Mouse (Mus musculus) embryo, embryonic 11.5 days (tissue): ENCODE results near the gene Auts2.

Experiments
- DNase-seq: peaks from one replicate; pipeline ENCODE4 v3.0.0-alpha.2; 2012; ENCODE audit warnings: low read depth, low spot score

Gene Auts2

DNA sequence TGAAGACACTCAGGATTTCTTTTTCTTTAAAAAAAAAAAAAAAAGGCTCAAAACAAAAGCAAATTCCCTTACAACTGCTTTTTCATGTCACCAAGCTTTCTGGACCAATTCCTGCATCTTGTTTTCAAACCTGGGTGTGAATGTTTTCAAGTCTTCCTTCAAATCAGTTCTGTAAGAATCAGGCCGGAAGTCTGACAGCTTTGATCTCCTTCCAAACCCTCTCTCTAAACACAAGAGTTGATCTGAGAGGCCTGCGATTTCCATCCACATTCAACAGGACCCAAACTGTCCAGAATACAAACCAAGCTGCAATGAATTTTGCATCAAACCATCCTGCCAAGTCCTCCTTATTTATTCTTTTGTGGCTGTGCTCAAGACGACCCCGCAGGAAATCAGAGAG is 737.9 kb downstream of the Auts2 start:
- no peak for DNase-seq

DNA sequence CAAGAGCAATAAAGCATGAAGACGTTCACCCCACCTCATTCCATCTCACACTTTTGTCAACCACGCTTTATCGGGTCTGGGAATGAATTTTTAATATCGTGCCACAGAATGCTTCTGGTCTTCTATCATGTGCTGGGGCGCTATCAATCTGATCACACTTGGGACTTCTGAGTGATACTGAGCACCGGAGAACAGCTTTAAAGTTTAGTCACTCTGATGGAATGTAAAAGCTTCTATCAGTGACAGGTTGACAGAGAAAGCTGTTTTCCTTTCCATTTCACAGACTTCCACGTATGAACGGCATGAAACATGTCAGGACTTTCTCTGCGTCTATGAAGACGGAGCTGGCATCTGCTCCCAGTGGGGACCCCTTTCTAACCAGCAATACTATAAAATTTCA is 739.5 kb downstream of the Auts2 start:
- no peak for DNase-seq

GRCm38 (mm10) chr5:131802340-131803036 is 740.7 kb downstream of the Auts2 start:
- DNase-seq = no peak

DNA sequence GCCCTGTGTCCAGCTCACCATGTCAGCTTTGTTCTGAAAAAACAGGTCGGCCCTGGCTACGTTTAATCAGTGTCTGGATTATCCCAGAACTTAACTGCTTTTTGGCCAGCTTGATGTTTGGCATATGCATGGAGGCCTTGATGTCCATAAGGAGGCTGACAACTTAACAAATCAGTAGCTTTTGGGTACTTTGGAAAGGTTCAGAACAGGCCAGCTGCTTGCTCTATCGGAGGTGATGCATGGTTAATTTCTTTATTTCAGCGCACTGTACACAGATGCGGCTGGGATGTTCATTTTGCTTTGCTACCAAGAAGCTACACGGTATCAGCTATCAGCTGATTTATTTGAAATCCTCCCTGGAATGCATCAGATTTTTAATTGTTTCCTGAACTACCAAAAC is 741.2 kb downstream of the Auts2 start:
- no peak for DNase-seq

DNA sequence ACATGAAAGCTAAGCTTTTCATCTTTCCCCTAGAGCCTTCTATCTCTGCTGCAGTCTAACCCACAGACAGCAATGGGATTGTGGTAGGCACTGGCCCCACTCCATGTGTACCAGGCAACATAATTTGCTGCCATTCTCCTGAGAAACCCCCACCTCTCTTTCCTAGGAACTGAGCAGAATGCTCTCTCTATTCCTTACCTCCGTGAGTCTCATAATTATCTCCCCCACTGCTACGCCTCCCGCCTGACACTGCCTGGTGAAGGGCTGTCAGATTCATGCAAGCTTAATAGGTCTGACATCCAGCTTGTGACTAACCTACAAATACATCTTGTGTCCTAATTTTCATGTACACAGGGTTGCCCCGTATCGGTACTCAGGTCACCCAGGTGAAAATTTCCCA is 744.8 kb downstream of the Auts2 start:
- no peak for DNase-seq

DNA sequence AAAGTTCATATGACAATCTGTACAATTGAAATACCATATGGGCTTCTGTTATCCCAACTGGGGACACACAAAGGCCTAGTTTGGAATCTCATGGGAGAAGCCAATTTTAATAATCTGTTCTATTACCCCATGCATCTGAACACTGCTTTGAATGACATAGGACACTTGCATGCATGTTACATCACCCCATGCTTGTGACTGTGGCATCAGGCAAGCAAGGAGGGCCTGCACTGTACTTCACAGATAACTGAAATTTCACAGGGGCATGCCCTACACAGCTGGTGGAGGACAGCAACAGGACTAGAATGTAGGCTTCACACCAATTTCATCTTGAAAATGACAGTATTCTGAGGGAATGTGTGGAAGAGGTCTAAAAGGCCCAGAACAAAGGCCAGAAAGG is 746.1 kb downstream of the Auts2 start:
- no peak for DNase-seq

GRCm38 (mm10) chr5:131794411-131795133 is 748.6 kb downstream of the Auts2 start:
- no peak for DNase-seq

DNA sequence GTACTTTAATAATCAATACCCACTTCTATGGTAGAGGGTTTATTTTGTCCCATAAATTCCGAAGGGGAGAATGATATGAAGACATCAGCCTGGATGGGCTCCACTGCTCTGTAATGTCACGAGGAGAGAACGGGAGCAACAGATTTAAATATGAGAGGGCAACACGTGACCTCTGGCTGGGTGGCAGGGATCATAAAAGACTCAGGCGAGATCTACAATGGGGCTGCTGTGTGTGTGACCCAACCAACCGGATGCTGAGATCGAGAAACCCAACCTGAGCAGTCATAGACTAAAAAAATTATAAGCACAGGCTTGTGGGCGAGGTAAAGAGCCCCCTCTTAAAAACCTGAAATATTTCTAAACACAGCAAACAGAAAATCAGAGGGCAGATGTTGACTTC is 753.5 kb downstream of the Auts2 start:
- DNase-seq = no peak

DNA sequence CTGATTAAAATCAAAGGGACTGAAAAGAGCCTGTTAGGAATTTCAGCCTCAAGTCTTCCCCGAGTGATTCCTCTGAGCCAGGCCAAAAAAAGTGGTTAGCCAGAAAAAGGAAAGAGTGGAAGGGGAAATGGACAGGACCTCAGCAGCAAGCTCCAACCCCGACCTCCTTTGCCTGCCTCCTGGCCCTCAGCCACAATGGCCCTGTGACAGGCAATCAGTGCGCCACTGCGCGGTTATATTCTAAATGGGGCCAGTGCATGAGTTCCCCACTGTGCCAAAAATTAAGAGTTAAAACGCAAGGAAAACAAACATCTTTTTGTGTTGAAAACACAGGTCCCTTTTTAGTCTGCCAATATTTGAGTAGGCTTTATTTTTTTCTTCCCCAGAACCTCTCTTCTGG is 755.1 kb downstream of the Auts2 start:
- no peak for DNase-seq

DNA sequence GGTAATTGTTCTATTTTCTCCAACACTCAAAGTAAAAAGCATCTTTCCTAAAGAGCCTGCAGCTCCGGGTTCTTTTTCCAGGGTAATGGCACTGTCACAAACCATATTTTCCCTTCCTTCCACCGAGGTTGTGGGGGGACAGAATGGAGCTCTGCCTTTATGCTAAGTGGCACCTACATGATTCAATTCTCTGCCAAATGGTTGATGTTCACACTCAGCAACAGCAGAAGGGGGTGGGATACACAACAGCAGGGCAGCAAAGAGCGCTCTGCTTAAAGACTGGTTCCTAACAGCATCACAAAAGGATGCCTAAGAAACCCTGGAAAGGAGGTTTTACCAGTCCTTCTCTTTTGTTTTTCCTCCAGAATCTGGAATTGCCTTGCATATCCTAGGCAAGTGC is 759.9 kb downstream of the Auts2 start:
- no peak for DNase-seq

GRCm38 (mm10) chr5:131781063-131781462 is 762.1 kb downstream of the Auts2 start:
- DNase-seq = no peak

- DNase-seq = no peak
Measured at GRCm38 (mm10) chr5:131779171-131779570, 764.0 kb downstream of the Auts2 start.

DNA sequence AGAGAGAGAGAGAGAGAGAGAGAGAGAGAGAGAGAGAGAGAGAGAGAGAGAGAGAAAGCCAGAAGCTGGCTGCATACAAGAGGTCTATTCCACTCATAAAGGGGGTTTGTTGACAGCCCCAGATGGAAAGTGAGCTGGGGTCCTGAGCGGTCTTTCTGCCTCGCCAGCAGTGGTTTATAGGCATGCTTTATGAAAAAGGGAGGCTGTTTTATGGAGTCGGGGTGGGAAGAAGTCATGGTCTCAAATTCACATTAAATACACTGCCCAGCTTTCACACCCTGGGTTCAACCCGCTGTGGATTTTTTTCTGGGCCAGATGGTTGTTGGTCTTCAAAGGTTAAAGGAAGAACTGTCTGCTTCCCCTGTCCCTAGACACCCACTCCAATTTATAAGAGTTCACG is 767.5 kb downstream of the Auts2 start:
- DNase-seq = no peak

GRCm38 (mm10) chr5:131775222-131775621 is 767.9 kb downstream of the Auts2 start:
- DNase-seq = no peak

- DNase-seq = no peak
Measured at GRCm38 (mm10) chr5:131774792-131775191, 768.4 kb downstream of the Auts2 start.

DNA sequence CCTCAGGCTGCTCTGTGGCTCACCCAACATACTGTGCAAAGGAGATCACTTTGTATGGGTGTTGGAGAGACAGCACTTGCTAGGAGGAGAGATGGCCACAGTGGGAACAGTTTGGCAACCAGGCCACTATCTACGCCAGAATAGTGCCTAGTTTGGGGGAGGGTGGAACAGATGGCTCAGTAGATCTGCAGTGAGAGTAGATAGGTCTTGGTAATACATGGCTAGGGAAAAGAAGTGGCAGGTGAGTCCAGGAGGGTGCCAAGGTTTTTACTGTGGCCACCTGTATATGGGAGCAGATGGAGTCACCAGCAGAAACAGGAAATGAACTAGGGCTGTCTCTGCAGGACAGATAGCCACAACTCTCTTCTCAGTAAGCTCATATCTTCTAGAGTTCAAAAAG is 770.5 kb downstream of the Auts2 start:
- DNase-seq = no peak

GRCm38 (mm10) chr5:131769273-131769672 is 773.9 kb downstream of the Auts2 start:
- no peak for DNase-seq

- no peak for DNase-seq
Measured at GRCm38 (mm10) chr5:131767699-131768264, 775.4 kb downstream of the Auts2 start.

DNA sequence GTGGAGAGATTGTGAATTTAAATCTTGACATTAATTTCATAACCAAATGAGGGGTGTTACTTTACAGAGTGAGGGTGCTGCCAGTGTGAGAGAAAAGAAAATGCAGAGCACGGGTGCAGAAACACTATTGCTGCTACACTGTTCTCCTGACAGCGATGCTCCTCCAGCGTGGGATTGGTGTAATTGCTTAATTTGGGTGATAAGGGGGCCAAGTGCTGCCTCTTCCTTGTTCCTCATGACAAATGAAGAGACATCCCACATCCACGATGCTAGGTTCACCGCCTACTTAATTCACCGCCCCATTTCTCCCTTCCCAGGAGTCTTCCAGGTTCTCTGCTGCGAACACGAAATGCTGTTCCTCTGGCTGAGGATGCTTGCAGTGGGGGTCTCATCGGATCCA is 776.0 kb downstream of the Auts2 start:
- DNase-seq = no peak

DNA sequence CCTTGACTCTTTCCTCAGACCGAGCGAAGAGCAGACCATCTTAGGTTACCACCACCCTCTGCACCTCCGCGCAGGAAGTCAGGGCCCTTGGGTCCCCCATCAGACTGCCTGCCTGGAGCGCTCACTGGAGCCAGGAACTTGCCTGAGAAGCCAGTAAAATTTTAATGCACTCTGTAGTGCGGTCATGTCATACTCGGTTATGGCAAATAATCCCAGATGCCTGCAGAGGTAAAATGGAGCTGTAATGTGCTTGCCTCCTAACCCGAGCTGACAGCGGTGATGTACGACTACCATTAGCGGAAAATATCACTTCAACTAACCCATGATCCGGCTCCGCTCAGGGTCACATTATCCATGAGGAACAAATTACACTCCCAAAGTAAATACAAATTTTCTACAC is 783.7 kb downstream of the Auts2 start:
- DNase-seq = no peak

- no peak for DNase-seq
Measured at GRCm38 (mm10) chr5:131750330-131750729, 792.8 kb downstream of the Auts2 start.

DNA sequence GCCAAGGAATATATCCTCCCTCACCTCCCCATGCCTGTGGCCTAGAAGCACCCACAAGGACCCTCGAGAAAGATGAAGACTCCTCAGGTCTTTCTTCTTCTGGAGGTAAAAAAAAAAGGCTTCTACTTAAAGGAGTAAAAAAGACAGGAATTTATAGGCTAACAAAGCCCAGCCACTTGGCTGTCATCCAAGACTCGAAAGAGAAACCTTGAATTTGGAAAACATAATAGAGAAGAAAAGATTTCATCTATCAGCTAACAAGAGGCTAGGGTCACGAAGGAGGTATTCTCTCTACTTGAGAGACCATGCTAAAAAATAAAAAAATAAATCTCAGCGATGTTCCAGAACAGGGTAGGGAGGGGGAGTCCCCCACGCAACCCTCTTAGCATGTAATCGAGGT is 793.9 kb downstream of the Auts2 start:
- no peak for DNase-seq

DNA sequence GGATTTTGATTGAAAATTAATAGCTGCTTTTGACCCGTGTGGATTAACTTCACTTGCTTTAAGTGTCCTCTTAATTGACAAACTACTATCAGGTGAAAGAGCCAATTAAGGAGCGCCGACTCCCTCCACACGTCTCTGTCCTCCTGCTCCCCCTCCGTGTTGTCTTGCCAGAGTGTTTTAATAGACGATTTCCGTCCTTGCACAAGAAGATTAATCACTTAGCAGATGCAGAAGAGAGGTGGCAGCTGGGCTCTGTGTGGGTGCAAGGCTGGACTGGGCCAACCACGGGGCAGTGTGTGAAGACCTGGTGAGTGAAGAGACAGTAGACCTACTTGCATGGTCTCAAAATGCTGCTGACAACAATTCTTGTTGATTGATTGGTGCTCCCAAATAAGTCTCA is 800.1 kb downstream of the Auts2 start:
- no peak for DNase-seq
